Mouse (Mus musculus): ENCODE measurements around the gene Ubald1. TPM values are rescaled to one million over a fixed set of nuclear protein-coding genes. Genes with fewer than 3 reads are reported as not detected.

Gene Ubald1
- total and polyA plus RNA-seq, 2 experiments from 2014 or later: 18.3 to 27.6 TPM

DNA sequence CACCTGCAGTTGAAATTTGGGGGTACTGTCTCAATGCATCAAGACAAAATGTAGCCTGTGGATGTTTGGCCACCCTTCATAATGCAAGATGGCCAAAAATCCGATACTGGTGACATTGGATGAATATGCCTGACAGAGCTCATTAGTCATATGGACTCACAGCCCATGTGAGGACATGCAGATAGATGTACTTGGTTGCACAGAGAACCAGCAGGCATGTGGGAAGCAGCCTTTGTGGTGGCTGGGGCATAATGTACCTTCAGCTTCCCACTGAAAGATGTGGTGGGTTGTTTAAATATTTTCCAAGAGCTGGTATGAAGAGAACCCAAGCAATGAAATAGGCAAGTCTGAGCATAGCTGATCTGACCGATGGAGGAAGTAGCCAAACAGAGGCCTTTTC is 46.3 kb downstream of the Ubald1 start:
- Histone ChIP-seq H3K9ac (replicated peaks; ENCODE audit: low read depth, low read length) (no peak overlapping the region), H3K4me2 (ENCODE audit: low read depth, low read length) (no peak overlapping the region), H3K36me3 (replicated peaks; ENCODE audit: control insufficient read depth, insufficient read depth, low read length) (no peaks in the 10 kb centered on the region), H3K27me3 (ENCODE audit: control insufficient read depth, insufficient read depth, low read length) (no peaks in the 10 kb centered on the region), H3K9me3 (replicated peaks; ENCODE audit: control insufficient read depth, low read length) (no peaks in the 10 kb centered on the region), H3K27ac (ENCODE audit: low read depth) (no peak overlapping the region), H3K4me3 (ENCODE audit: low read depth, low read length) (no peak overlapping the region), H3K4me1 (ENCODE audit: control insufficient read depth, insufficient read depth) (no peaks in the 10 kb centered on the region)
- no peak for ATAC-seq (ENCODE audit: insufficient read depth, low read depth)
- no peak for DNase-seq (ENCODE audit: low spot score)
- 69% methylated on average over 2 of the region's 2 CpGs for WGBS
- TF ChIP-seq CTCF (IDR thresholded peaks at IDR 0.05; ENCODE audit: low read depth) (no peak), EP300 (IDR thresholded peaks at IDR 0.05; ENCODE audit: low read depth) (no peak)

DNA sequence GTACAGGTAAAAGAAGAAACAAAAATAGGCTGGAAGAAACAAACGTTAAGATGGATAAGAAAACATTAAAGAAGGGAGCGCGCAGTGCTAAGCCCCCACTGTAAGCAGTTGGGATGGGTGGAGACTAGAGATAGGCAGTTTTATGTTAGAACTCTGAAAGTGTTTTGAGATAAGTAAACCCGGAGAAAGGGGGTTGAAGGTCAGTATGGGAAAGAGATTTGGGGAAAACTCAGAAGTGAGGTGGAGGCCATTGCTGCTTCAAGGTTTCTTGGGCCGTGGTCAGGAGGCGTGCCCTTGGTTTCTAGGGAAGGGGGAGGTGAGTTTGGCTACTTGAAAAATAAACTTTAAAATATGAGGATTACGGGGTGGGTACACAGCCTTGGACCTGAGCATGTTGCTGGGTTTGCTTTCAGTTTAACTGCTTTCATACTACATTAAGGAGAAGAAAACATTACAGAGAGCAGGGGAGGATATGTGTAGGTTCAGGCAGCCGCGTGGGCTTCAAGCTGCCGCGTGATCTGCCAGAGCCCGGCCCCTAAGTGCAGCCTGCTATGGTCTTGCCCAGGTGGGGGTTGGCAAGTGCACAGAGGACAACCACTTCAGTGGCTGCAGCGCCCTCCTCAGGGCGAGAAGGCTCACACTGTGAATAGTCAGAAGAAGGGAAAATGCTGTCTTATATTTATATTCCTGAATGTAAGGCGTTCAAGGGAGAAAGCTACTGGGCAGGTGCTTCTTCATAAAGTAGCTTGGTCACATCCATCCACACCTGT is 48.3 kb downstream of the Ubald1 start:
- Histone ChIP-seq H3K27ac (ENCODE audit: low read depth) (no peak overlapping the region), H3K36me3 (replicated peaks; ENCODE audit: control insufficient read depth, insufficient read depth, low read length) (no peaks in the 10 kb centered on the region), H3K4me2 (ENCODE audit: low read depth, low read length) (no peak overlapping the region), H3K27me3 (ENCODE audit: control insufficient read depth, insufficient read depth, low read length) (no peaks in the 10 kb centered on the region), H3K9me3 (replicated peaks; ENCODE audit: control insufficient read depth, low read length) (no peaks in the 10 kb centered on the region), H3K4me1 (ENCODE audit: control insufficient read depth, insufficient read depth) (no peaks in the 10 kb centered on the region), H3K4me3 (ENCODE audit: low read depth, low read length) (no peak overlapping the region), H3K9ac (replicated peaks; ENCODE audit: low read depth, low read length) (no peak overlapping the region)
- WGBS: 61% methylated on average over 15 of the region's 15 CpGs
- DNase-seq (ENCODE audit: low spot score) (no peak), ATAC-seq (ENCODE audit: insufficient read depth, low read depth) (no peak)
- TF ChIP-seq EP300 (IDR thresholded peaks at IDR 0.05; ENCODE audit: low read depth) (no peak), CTCF (IDR thresholded peaks at IDR 0.05; ENCODE audit: low read depth) (no peak)

DNA sequence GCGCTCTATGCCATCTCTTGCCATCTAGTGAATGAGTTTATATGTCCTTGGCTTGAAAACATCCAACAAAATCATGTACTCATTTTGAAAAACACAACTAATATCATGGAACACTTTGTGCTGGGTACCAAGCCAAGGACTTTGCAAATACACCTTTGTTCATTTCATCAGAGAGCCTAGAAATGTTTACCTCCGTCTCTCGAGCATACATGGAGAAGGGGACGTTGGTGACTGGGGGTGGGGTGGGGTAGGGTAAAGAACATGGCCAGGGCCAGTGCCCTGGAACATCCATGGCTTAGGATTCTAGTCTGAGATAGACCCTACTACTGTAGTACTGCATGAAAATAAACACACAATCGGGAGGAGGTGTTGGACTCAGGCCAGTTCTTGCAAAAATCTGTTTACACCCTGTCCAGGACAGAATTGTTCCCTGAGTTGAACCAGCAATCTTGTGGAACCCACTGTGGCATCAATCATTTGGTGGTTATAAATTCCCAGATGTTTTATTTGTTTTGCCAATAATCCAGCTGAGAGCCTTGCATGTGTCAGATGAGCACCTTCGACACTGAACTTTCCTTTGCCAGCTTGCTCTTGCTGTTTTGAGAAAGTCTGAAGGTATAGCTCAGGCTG is 50.7 kb downstream of the Ubald1 start:
- no peak overlapping the region for H3K9ac ChIP-seq (replicated peaks; ENCODE audit: low read depth, low read length)
- no peak overlapping the region for H3K4me2 ChIP-seq (ENCODE audit: low read depth, low read length)
- TF ChIP-seq CTCF (IDR thresholded peaks at IDR 0.05; ENCODE audit: low read depth) (no peak), EP300 (IDR thresholded peaks at IDR 0.05; ENCODE audit: low read depth) (no peak)
- H3K27ac ChIP-seq (ENCODE audit: low read depth): no peak overlapping the region
- WGBS: 83% methylated on average over 6 of the region's 6 CpGs
- no peaks in the 10 kb centered on the region for H3K4me1 ChIP-seq (ENCODE audit: control insufficient read depth, insufficient read depth)
- ATAC-seq (ENCODE audit: insufficient read depth, low read depth) (no peak), DNase-seq (ENCODE audit: low spot score) (no peak)
- H3K27me3 ChIP-seq (ENCODE audit: control insufficient read depth, insufficient read depth, low read length): no peaks in the 10 kb centered on the region
- no peaks in the 10 kb centered on the region for H3K36me3 ChIP-seq (replicated peaks; ENCODE audit: control insufficient read depth, insufficient read depth, low read length)
- no peak overlapping the region for H3K4me3 ChIP-seq (ENCODE audit: low read depth, low read length)
- no peaks in the 10 kb centered on the region for H3K9me3 ChIP-seq (replicated peaks; ENCODE audit: control insufficient read depth, low read length)

DNA sequence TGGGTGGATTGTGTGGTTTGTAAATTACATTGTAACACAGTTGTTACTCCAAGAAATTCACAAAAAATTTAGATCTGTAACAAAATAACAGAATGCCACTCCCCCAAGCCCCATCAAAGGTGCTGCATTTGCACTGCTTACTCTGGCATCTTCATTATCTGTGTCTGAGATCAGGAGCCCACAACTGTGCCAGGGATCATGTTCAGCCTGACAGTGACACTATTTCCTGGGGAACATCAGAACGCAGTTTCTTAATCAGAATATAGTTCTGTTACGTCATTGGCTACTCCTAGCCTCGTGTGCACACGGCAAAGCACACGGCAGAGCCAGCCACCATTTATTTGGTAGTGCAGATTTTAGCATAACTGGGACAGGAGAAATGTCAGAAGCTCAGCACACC is 52.5 kb downstream of the Ubald1 start:
- no peaks in the 10 kb centered on the region for H3K27me3 ChIP-seq (ENCODE audit: control insufficient read depth, insufficient read depth, low read length)
- H3K4me3 ChIP-seq (ENCODE audit: low read depth, low read length): no peak overlapping the region
- H3K9ac ChIP-seq (replicated peaks; ENCODE audit: low read depth, low read length): no peak overlapping the region
- H3K27ac ChIP-seq (ENCODE audit: low read depth): no peak overlapping the region
- no peaks in the 10 kb centered on the region for H3K36me3 ChIP-seq (replicated peaks; ENCODE audit: control insufficient read depth, insufficient read depth, low read length)
- WGBS: 87% methylated on average over 5 of the region's 5 CpGs
- no peak overlapping the region for H3K4me2 ChIP-seq (ENCODE audit: low read depth, low read length)
- TF ChIP-seq EP300 (IDR thresholded peaks at IDR 0.05; ENCODE audit: low read depth): no peak
- no peaks in the 10 kb centered on the region for H3K4me1 ChIP-seq (ENCODE audit: control insufficient read depth, insufficient read depth)
- DNase-seq (ENCODE audit: low spot score) (no peak), ATAC-seq (ENCODE audit: insufficient read depth, low read depth) (no peak)
- H3K9me3 ChIP-seq (replicated peaks; ENCODE audit: control insufficient read depth, low read length): no peaks in the 10 kb centered on the region

Other genes starting within 250 kb of the Ubald1 start
- gene Vasn, start 240.4 kb downstream of the Ubald1 start, total RNA-seq (2014; rRNA removed; ENCODE audit: low replicate concordance): 38.7 and 64.8 TPM in 2 replicates
- gene Vasn, start 240.4 kb downstream of the Ubald1 start, polyA plus RNA-seq (2015; fragmentation: Nextera tagmentation; extraction: Ambion mirVana): 8.1 and 9.3 TPM in 2 replicates
- gene Dnaja3, start 240.3 kb downstream of the Ubald1 start, total RNA-seq (2014; rRNA removed; ENCODE audit: low replicate concordance): 99.6 and 102 TPM in 2 replicates
- gene Dnaja3, start 240.3 kb downstream of the Ubald1 start, polyA plus RNA-seq (2015; fragmentation: Nextera tagmentation; extraction: Ambion mirVana): 99.5 and 103 TPM in 2 replicates
- gene Coro7, start 200.5 kb downstream of the Ubald1 start, total RNA-seq (2014; rRNA removed; ENCODE audit: low replicate concordance): 17.2 and 17.8 TPM in 2 replicates
- gene Coro7, start 200.5 kb downstream of the Ubald1 start, polyA plus RNA-seq (2015; fragmentation: Nextera tagmentation; extraction: Ambion mirVana): 8.0 and 9.9 TPM in 2 replicates
- gene Nmral1, start 161.0 kb downstream of the Ubald1 start, total RNA-seq (2014; rRNA removed; ENCODE audit: low replicate concordance): 12.4 and 21.1 TPM in 2 replicates
- gene Nmral1, start 161.0 kb downstream of the Ubald1 start, polyA plus RNA-seq (2015; fragmentation: Nextera tagmentation; extraction: Ambion mirVana): 8.6 and 9.8 TPM in 2 replicates
- gene Hmox2, start 154.0 kb downstream of the Ubald1 start, total RNA-seq (2014; rRNA removed; ENCODE audit: low replicate concordance): 53.1 and 56.8 TPM in 2 replicates
- gene Hmox2, start 154.0 kb downstream of the Ubald1 start, polyA plus RNA-seq (2015; fragmentation: Nextera tagmentation; extraction: Ambion mirVana): 87.0 and 91.1 TPM in 2 replicates
- 149 and 160 TPM in 2 replicates for gene Cdip1, start 90.0 kb downstream of the Ubald1 start, total RNA-seq (2014; rRNA removed; ENCODE audit: low replicate concordance)
- 121 and 123 TPM in 2 replicates for gene Cdip1, start 90.0 kb downstream of the Ubald1 start, polyA plus RNA-seq (2015; fragmentation: Nextera tagmentation; extraction: Ambion mirVana)
- not detected in 2 replicates for gene 4930562C15Rik, start 44.9 kb downstream of the Ubald1 start, total RNA-seq (2014; rRNA removed; ENCODE audit: low replicate concordance)
- 0.08 and 0.12 TPM in 2 replicates for gene 4930562C15Rik, start 44.9 kb downstream of the Ubald1 start, polyA plus RNA-seq (2015; fragmentation: Nextera tagmentation; extraction: Ambion mirVana)
- 214 and 223 TPM in 2 replicates for gene Mgrn1, start 5.9 kb upstream of the Ubald1 start, total RNA-seq (2014; rRNA removed; ENCODE audit: low replicate concordance)
- gene Mgrn1, start 5.9 kb upstream of the Ubald1 start, polyA plus RNA-seq (2015; fragmentation: Nextera tagmentation; extraction: Ambion mirVana): 138 and 159 TPM in 2 replicates
- gene Nudt16l1, start 58.4 kb upstream of the Ubald1 start, total RNA-seq (2014; rRNA removed; ENCODE audit: low replicate concordance): 35.5 and 44.0 TPM in 2 replicates
- 96.0 and 101 TPM in 2 replicates for gene Nudt16l1, start 58.4 kb upstream of the Ubald1 start, polyA plus RNA-seq (2015; fragmentation: Nextera tagmentation; extraction: Ambion mirVana)
- gene Anks3, start 83.9 kb upstream of the Ubald1 start, total RNA-seq (2014; rRNA removed; ENCODE audit: low replicate concordance): 18.0 and 22.7 TPM in 2 replicates
- gene Anks3, start 83.9 kb upstream of the Ubald1 start, polyA plus RNA-seq (2015; fragmentation: Nextera tagmentation; extraction: Ambion mirVana): 18.6 and 21.2 TPM in 2 replicates
- not detected in 2 replicates for gene Sept12, start 117.5 kb upstream of the Ubald1 start, total RNA-seq (2014; rRNA removed; ENCODE audit: low replicate concordance)
- not detected in 2 replicates for gene Sept12, start 117.5 kb upstream of the Ubald1 start, polyA plus RNA-seq (2015; fragmentation: Nextera tagmentation; extraction: Ambion mirVana)
- gene Smim22, start 127.0 kb upstream of the Ubald1 start, total RNA-seq (2014; rRNA removed; ENCODE audit: low replicate concordance): 7.3 TPM in 1 of 2 replicates, not detected in the other
- gene Smim22, start 127.0 kb upstream of the Ubald1 start, polyA plus RNA-seq (2015; fragmentation: Nextera tagmentation; extraction: Ambion mirVana): 2.1 and 2.5 TPM in 2 replicates
- gene Rogdi, start 133.2 kb upstream of the Ubald1 start, total RNA-seq (2014; rRNA removed; ENCODE audit: low replicate concordance): 37.3 and 55.7 TPM in 2 replicates
- gene Rogdi, start 133.2 kb upstream of the Ubald1 start, polyA plus RNA-seq (2015; fragmentation: Nextera tagmentation; extraction: Ambion mirVana): 34.8 and 39.2 TPM in 2 replicates
- 74.3 and 84.4 TPM in 2 replicates for gene Glyr1, start 169.5 kb upstream of the Ubald1 start, total RNA-seq (2014; rRNA removed; ENCODE audit: low replicate concordance)
- 56.2 and 58.5 TPM in 2 replicates for gene Glyr1, start 169.5 kb upstream of the Ubald1 start, polyA plus RNA-seq (2015; fragmentation: Nextera tagmentation; extraction: Ambion mirVana)
- 31.3 and 34.0 TPM in 2 replicates for gene Ubn1, start 169.7 kb upstream of the Ubald1 start, total RNA-seq (2014; rRNA removed; ENCODE audit: low replicate concordance)
- gene Ubn1, start 169.7 kb upstream of the Ubald1 start, polyA plus RNA-seq (2015; fragmentation: Nextera tagmentation; extraction: Ambion mirVana): 8.5 and 8.7 TPM in 2 replicates

All from heart, postnatal 0 days (tissue).